Mouse (Mus musculus) heart, postnatal 0 days (tissue): ENCODE results near the gene Zfand3. TPM values are rescaled to one million over a fixed set of nuclear protein-coding genes. Genes with fewer than 3 reads are reported as not detected.
A peak's percentile ranks its signal among the peaks of the same experiment; 100 is the strongest.

ENCODE experiments used
- ATAC-seq: fragments of 200-750 bp; cut with Nextera tagmentation; 2 replicates; pipeline ENCODE4 v1.8.0; 2017; ENCODE audit warnings: low read depth, moderate number of reproducible peaks, moderate library complexity; ENCODE audit not compliant: insufficient read depth
- DNase-seq: peaks from one replicate; pipeline ENCODE4 v3.0.0-alpha.2; 2016; ENCODE audit warnings: low spot score
- H3K27ac ChIP-seq: fragments of 300-500 bp; sonication (generic); 2 replicates; pipeline ENCODE4 v1.5.1; 2014; ENCODE audit warnings: low read depth, mild to moderate bottlenecking
- H3K27me3 ChIP-seq: fragments of 300-500 bp; sonication (generic); 2 replicates; pipeline ENCODE4 v1.6.1; 2014; ENCODE audit warnings: low read length, mixed read lengths; ENCODE audit not compliant: control insufficient read depth, insufficient read depth
- H3K36me3 ChIP-seq: fragments of 300-500 bp; sonication (generic); replicated peaks from 2 replicates; pipeline ENCODE4 v1.6.1; 2014; ENCODE audit warnings: low read length, mixed read lengths; ENCODE audit not compliant: control insufficient read depth, insufficient read depth
- H3K4me1 ChIP-seq: fragments of 300-500 bp; sonication (generic); 2 replicates; pipeline ENCODE4 v1.6.1; 2014; ENCODE audit warnings: antibody characterized with exemption; ENCODE audit not compliant: control insufficient read depth, insufficient read depth
- H3K4me2 ChIP-seq: fragments of 300-500 bp; sonication (generic); 2 replicates; pipeline ENCODE4 v1.6.1; 2014; ENCODE audit warnings: low read depth, mild to moderate bottlenecking, low read length, moderate library complexity
- H3K4me3 ChIP-seq: fragments of 300-500 bp; sonication (generic); 2 replicates; pipeline ENCODE4 v1.5.1; 2014; ENCODE audit warnings: low read depth, low read length
- H3K9ac ChIP-seq: fragments of 300-500 bp; sonication (generic); replicated peaks from 2 replicates; pipeline ENCODE4 v1.6.1; 2014; ENCODE audit warnings: low read depth, low read length, mixed read lengths
- H3K9me3 ChIP-seq: fragments of 300-500 bp; sonication (generic); replicated peaks from 2 replicates; pipeline ENCODE4 v1.6.1; 2016; ENCODE audit warnings: low read length; ENCODE audit not compliant: control insufficient read depth
- CTCF ChIP-seq: IDR thresholded peaks from 2 replicates; pipeline ENCODE4 v1.5.1; 2016; ENCODE audit warnings: antibody characterized with exemption, control low read depth, low read depth
- EP300 ChIP-seq: IDR thresholded peaks from 2 replicates; pipeline ENCODE4 v1.6.1; 2016; ENCODE audit warnings: antibody characterized with exemption, low read depth
- WGBS: fragments of 180-500 bp; shearing (Covaris S2); extraction: QIAGEN DNeasy Blood & Tissue Kit; methylation state at CpG from one replicate; pipeline ENCODE4 v1.1.7; 2014; 5-methylcytosine and 5-hydroxymethylcytosine counted together
- polyA plus RNA-seq: library from polyadenylated mRNA; unstranded; fragments of >200 nt; fragmentation: Nextera tagmentation; extraction: Ambion mirVana; gene quantifications from 2 replicates; pipeline ENCODE4 v1.2.1, GENCODE M21; 2015
- total RNA-seq: library from RNA; depleted of rRNA; stranded (reverse); fragments of >200 nt; gene quantifications from 2 replicates; pipeline ENCODE4 v1.2.3, GENCODE M21; 2014; ENCODE audit warnings: low replicate concordance

Gene Zfand3
- total and polyA plus RNA-seq, 2 experiments from 2014 or later = 49.0 to 131 TPM

DNA sequence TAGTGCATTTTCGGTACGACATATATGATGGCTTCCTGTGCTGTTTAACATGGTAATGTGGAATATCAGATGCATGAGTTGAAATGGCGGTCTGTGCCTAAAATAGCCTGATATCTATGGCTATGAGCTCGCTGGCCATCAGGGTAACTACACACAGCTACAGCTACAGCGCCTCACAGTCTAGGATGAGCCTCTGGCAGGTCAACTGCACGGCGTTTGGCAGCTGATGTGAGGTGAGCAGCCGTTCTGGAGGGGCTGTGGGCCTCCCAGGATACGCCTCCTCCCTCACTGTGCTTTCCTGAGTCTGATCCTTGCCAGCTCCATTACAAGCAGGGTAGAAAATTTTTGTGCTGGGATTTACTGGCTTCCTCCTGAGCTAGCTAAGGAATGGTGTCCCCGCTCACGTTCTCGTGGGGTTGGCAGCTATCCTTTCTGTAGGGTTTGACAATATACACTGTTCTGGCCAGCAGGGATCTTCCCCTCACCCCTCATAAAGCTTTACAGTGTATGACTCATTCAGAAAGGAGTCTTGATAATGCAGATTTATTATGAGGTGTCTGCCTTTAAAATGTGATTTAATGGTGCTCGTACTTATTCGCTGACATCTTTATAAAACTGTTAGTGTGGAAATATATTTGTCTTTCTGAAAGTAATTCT lies 240.2 kb downstream of the Zfand3 start:
- no peak overlapping the region for H3K4me2 ChIP-seq
- H3K4me1 ChIP-seq = peaks cover 44% of the 10 kb centered on the region
- 25% methylated on average over 14 of the region's 14 CpGs for WGBS

GRCm38 (mm10) chr17:30245308-30245706 lies 240.8 kb downstream of the Zfand3 start:
- TF ChIP-seq EP300 = no peak
- no peak for TF ChIP-seq CTCF
- Histone ChIP-seq H3K4me2 (no peak overlapping the region), H3K27me3 (no peaks in the 10 kb centered on the region), H3K4me3 (no peak overlapping the region), H3K9ac (no peak overlapping the region), H3K4me1 (peaks cover 39% of the 10 kb centered on the region), H3K27ac (peak overlapping the region; percentile 75), H3K9me3 (no peaks in the 10 kb centered on the region), H3K36me3 (no peaks in the 10 kb centered on the region)
- WGBS = 52% methylated on average over 10 of the region's 10 CpGs
- ATAC-seq (peak; percentile 79), DNase-seq (peak; percentile 51)

More for the DNA sequence above, 240.2 kb downstream of the Zfand3 start:
- TF ChIP-seq EP300 = no peak
- TF ChIP-seq CTCF = no peak
- Histone ChIP-seq H3K36me3 (no peaks in the 10 kb centered on the region), H3K9me3 (no peaks in the 10 kb centered on the region), H3K27me3 (no peaks in the 10 kb centered on the region), H3K9ac (no peak overlapping the region), H3K4me3 (no peak overlapping the region), H3K27ac (peak overlapping the region; percentile 75)
- DNase-seq (peak; percentile 43), ATAC-seq (peak; percentile 61; the same call in 1 of the 2 replicates)

DNA sequence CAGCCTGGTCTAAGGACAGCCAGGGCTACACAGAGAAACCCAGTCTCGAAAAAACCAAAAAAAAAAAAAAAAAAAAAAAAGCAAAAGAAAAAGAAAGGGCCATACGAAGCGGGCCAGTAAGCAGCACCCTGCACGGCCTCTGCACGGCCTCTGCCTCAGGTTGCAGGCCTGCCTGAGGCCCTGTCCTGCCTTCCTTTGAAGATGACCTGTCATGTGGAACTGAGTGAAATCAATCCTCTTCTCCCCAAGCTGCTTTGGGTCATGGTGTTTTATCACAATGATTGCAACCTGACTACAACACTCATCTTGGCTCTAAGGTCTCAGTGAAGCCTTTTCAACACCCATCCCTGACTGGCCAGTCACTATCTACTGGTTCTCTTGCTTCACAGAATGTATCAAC lies 248.5 kb downstream of the Zfand3 start:
- Histone ChIP-seq H3K4me3 (no peak overlapping the region), H3K27ac (no peak overlapping the region), H3K27me3 (no peaks in the 10 kb centered on the region), H3K9me3 (no peaks in the 10 kb centered on the region), H3K4me2 (no peak overlapping the region), H3K36me3 (no peaks in the 10 kb centered on the region), H3K9ac (no peak overlapping the region), H3K4me1 (peaks cover 14% of the 10 kb centered on the region)
- no peak for TF ChIP-seq CTCF
- TF ChIP-seq EP300 = no peak
- 87% methylated on average over 5 of the region's 5 CpGs for WGBS
- DNase-seq = no peak
- no peak for ATAC-seq

DNA sequence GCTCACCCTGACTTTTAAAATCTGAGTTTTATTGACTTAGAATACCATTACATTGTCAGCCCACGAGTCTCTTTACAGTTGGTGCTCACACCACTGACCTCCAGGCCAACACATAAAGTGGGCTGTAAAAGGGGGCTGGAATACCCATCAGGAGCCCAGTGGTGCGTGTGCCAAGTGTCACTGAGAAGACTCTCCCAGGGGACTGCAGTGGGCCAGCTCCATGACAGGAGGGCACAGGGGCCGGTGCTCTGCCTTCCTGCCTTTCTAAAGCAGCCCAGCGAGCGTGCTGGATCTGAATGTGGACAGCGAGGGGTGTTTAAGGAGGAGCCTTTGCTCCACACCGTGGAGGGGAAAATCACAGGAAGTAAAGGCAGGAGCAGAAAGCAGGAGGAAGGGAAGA lies 249.4 kb downstream of the Zfand3 start:
- Histone ChIP-seq H3K9ac (no peak overlapping the region), H3K4me1 (peaks cover 14% of the 10 kb centered on the region), H3K27me3 (no peaks in the 10 kb centered on the region), H3K9me3 (no peaks in the 10 kb centered on the region), H3K36me3 (no peaks in the 10 kb centered on the region), H3K4me2 (no peak overlapping the region), H3K27ac (no peak overlapping the region), H3K4me3 (no peak overlapping the region)
- ATAC-seq (no peak), DNase-seq (no peak)
- 56% methylated on average over 7 of the region's 7 CpGs for WGBS
- TF ChIP-seq CTCF (no peak), EP300 (no peak)

DNA sequence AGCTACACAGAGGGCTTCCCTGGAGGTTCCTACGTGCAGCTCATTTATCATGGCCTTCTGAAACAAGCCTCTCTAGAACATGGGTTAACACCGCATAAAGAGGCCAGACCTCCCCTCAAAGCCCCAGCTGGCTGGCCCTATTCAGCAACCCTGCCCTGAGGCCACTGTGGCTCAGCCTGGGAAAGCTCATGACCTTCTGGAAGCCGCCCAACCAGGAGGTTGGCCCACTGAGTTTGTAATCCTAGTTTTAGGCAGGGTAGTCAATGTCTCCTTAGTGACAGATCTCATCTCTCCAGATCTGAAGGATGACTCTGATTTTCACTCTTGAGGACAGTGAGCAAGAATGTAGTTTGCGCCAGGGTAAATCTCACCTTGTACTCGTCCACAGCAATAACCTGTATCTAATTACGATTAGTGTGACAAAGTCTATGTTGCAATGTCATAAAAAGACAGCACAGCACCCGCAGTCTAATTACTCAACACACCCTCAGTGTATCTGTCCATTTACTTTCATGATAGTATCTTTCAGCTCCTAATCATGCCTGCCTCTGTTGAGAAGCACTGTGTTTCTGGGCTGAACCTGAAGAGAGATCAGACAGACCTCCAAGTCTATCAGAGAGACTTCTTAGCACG lies 251.5 kb downstream of the Zfand3 start:
- Histone ChIP-seq H3K4me3 (no peak overlapping the region), H3K4me2 (no peak overlapping the region), H3K27ac (no peak overlapping the region), H3K9ac (no peak overlapping the region), H3K27me3 (no peaks in the 10 kb centered on the region), H3K9me3 (no peaks in the 10 kb centered on the region), H3K36me3 (no peaks in the 10 kb centered on the region), H3K4me1 (peaks cover 18% of the 10 kb centered on the region)
- ATAC-seq (no peak), DNase-seq (no peak)
- 62% methylated on average over 8 of the region's 8 CpGs for WGBS
- no peak for TF ChIP-seq EP300
- no peak for TF ChIP-seq CTCF

- Histone ChIP-seq H3K36me3 (no peaks in the 10 kb centered on the region), H3K9me3 (no peaks in the 10 kb centered on the region), H3K27me3 (no peaks in the 10 kb centered on the region), H3K4me2 (no peak overlapping the region), H3K4me3 (no peak overlapping the region), H3K4me1 (peaks cover 18% of the 10 kb centered on the region), H3K27ac (peak overlapping the region; percentile 2; the same call in 1 of the 2 replicates), H3K9ac (no peak overlapping the region)
- TF ChIP-seq EP300 (no peak), CTCF (peak; percentile 53)
- WGBS = 40% methylated on average over 4 of the region's 4 CpGs
- ATAC-seq (peak; percentile 47; the same call in 1 of the 2 replicates), DNase-seq (no peak)
Measured at GRCm38 (mm10) chr17:30258480-30258879, 253.9 kb downstream of the Zfand3 start.
